Mouse (Mus musculus) cerebellum, adult 9-11 months (tissue): ENCODE measurements around the gene Zcchc17.
A peak's percentile ranks its signal among the peaks of the same experiment; 100 is the strongest.

Source experiments
- DNase-seq: peaks from one replicate; pipeline ENCODE4 v3.0.0; 2022

Gene Zcchc17

GRCm38 (mm10) chr4:130316691-130317090 is 43.1 kb downstream of the Zcchc17 start:
- DNase-seq, result no peak

DNA sequence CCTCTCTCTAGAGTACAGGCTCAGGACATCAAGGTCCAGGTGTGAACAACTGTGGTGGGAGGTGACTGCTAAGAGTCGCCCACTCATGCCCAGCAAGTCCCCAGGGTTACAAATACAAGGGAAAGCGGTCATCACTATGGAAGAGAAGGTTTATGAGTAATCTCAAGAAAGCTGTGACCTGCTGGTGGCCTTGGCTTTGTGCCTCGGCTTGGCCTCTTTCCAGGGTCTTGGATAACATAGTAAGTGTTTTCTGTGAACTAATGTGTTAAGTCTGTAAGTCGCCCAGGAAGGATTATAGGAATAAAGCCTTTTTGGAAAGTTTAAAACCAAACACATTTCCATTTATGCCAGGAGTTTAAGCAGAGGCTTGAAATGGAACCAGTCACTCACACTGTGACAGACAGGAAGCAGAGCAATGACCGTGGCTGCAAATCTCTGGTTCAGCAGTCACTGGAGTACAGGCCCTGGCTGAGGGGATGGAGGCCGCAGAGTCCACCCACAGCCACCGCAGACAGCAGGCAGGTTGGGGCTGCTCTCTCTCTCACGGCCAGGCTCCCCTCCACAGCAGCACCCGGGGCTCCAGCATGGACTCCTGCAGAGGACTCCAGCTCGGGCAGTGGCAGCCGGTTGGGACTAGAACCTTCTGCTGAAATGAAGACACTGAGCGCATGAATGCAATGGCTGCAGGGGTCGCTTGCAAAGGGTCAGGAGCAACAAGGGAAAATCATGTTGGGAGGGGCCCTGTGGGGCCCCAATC is 43.8 kb downstream of the Zcchc17 start:
- no peak for DNase-seq

- DNase-seq, result no peak
Observed at GRCm38 (mm10) chr4:130313552-130313951, 46.2 kb downstream of the Zcchc17 start.

GRCm38 (mm10) chr4:130312526-130312925 is 47.2 kb downstream of the Zcchc17 start:
- no peak for DNase-seq

- DNase-seq, result no peak
Observed at GRCm38 (mm10) chr4:130309254-130309653, 50.5 kb downstream of the Zcchc17 start.

GRCm38 (mm10) chr4:130308231-130309081 is 51.3 kb downstream of the Zcchc17 start, which contains the start of the genes Fabp3 and Gm10570:
TSS of gene Fabp3 (plus strand) at chr4:130308595.
TSS of gene Gm10570 (minus strand) at chr4:130308674.
- DNase-seq, result peak; percentile 86

DNA sequence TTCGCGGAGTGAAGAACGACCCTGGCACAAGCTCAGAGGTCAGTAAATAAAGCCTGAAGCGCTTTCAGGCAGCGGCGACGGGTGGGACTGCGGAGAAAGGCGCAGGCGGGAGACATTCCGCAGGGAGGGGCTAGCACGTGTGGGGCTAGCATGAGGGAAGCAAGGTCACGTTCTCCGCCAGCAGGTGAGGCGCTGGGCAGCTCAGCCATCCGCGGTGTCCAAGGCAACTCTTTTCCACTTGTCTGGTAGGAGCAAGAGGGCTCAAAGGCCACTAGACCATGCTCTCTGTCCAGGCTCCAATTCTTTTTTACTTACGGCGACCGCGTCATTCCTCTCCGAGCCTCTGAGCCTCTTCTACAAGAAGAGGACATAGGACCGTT is 51.9 kb downstream of the Zcchc17 start:
- DNase-seq, result peak; percentile 80

- peak; percentile 67 for DNase-seq
Observed at GRCm38 (mm10) chr4:130306796-130307630, 52.7 kb downstream of the Zcchc17 start.

- no peak for DNase-seq
Observed at GRCm38 (mm10) chr4:130304746-130305145, 55.0 kb downstream of the Zcchc17 start.

GRCm38 (mm10) chr4:130302285-130302870 is 57.4 kb downstream of the Zcchc17 start:
- DNase-seq, result no peak

GRCm38 (mm10) chr4:130299629-130300018 is 60.1 kb downstream of the Zcchc17 start:
- no peak for DNase-seq

GRCm38 (mm10) chr4:130298877-130299628 is 60.7 kb downstream of the Zcchc17 start:
- peak; percentile 86 for DNase-seq

DNA sequence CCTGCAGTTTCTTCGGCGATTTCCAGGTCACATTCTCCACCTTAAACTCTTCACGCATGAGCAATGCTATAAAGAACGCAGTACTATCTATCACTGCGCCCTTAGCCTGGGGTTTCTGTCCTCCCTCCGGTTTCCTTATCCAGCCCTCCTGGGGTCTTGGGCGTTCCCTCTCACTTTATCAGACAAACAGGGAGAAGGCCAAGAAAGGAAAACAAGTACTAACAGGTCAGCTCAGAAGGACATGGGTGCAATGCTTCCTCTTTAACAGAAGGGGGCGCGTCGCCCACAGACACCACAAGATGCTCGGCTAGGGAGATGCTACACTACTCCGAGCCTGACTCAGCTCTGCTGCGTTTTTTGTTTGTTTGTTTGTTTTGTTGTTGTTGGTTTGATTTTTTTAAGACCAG is 62.6 kb downstream of the Zcchc17 start:
- DNase-seq, result no peak

DNA sequence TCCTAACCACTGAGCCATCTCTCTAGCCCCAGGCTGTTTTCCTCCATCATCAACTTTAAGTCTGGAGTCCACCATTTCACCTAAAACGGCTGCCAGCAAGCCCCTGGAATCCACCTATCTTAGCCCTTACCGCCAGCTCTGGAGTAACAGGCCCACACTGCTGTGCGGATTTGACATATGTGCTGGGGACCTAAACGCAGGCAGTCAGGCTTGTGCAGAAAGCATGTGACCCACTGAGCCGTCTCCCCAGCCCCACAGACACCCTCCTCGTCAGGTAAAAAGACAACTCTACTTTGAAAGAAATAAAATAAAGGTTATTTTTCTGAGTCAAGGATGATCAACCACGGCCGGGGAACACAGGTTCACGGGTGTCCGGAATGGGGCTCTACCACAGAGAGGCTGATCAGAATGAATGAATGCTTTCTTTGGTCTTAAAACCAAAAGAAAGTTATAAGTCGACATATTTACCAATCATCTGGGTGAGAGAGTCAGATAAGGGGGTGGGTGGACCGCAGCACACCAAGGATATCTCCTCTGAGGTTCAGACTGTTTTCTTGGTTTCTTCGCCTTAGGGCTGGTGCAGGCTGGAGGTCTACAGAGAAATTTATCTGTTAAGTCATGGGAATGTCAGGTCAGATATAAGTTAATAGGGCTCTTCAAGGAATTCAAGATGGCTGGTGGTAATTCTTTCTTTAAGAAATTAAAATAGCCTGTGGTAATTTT is 63.3 kb downstream of the Zcchc17 start:
- no peak for DNase-seq

- DNase-seq, result no peak
Observed at GRCm38 (mm10) chr4:130295047-130295745, 64.5 kb downstream of the Zcchc17 start.

GRCm38 (mm10) chr4:130294513-130294912 is 65.2 kb downstream of the Zcchc17 start:
- DNase-seq, result no peak

GRCm38 (mm10) chr4:130292271-130292670 is 67.5 kb downstream of the Zcchc17 start:
- peak; percentile 78 for DNase-seq

DNA sequence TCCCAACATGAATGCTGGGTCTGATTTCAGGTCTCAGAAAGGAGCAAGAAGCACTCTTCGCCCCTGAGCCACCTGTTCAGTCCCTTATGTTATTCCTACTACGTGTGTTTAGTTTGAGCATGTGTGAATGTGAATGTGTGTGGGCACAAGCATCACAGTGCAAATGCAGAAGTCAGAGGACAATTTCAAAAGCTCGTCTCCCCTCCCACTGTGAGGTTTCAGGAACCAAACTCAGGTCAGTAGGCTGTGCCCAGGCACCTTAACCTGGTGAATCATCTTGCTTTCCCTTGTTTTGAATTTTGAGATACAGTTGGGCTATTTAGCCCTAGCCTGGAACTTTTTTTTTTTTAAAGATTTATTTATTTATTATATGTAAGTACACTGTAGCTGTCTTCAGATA is 69.9 kb downstream of the Zcchc17 start:
- DNase-seq, result no peak

DNA sequence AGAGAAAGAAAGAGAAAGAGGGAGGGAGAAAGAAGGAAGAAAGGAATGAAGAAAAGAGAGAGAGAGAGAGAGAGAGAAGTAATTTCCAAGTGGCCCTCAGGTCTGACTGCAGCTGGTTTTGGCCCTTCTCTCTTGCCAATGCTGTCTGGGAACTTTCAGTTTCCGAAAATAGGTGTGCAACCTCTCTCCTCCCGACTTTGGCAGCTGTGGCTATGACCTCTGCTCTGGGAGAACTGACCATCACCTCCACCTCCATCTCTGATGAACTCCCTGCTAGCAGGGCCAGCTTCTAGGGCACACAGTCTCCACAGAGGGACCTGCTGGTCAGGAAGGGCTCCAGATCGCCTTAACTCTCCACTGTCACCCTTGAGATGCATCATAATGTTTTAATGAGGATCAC is 73.2 kb downstream of the Zcchc17 start:
- DNase-seq, result no peak

GRCm38 (mm10) chr4:130283826-130284225 is 75.9 kb downstream of the Zcchc17 start:
- DNase-seq, result no peak

- no peak for DNase-seq
Observed at GRCm38 (mm10) chr4:130282856-130283255, 76.9 kb downstream of the Zcchc17 start.
